Mouse (Mus musculus): Measurements from ENCODE around the gene Pdgfa. TPM values are rescaled to one million over a fixed set of nuclear protein-coding genes. Genes with fewer than 3 reads are reported as not detected.

Gene Pdgfa
- polyA plus RNA-seq, 1 experiment from 2014 or later: 77.7 TPM

DNA sequence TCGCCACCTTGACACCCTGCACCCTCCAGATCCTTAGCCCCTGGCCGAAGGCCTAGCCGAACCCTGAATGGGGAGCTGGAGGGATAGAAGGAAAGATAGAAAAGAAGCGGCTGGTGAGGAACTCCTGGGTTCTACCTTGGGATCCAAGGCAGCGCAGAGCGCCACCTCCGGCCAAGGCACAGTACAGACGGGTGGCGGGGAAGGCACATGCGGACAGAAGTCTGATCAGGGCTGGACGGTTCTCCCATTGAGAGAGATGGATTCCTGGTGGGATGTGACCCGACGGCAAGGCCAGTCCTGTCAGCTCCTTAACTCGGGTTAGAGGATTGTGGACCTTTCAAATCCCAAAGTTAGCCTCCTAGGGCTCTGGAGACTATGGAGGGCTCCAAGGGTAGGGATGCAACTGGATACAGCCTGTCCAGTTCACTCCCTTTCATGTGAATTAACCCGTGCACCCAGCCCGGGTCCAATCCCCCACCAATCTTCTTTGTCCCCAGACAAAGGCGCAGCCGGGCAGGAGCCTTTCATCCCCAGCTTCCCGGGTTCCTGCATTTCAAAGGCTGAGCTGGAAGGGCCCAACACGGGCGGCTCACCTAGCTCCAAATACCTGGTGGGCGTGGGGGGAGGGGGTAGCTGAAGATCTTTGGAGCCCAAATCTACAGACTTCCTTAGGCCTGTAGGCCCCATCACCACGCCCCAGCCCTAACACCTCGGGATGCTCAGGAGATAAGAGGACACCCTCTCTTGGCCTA, 672 bp downstream of the Pdgfa start:
- ATAC-seq (replicated peaks; ENCODE audit: low FRiP score, low read depth) (no peak; the same call in 1 of the 2 replicates), DNase-seq (ENCODE audit: low spot score) (peak; percentile 65)
- Histone ChIP-seq H3K27ac (peak overlapping the region; percentile 97), H3K9ac (ENCODE audit: low read depth, low read length) (peak overlapping the region; percentile 91), H3K36me3 (ENCODE audit: insufficient read depth, low read length) (no peaks in the 10 kb centered on the region), H3K4me1 (replicated peaks; ENCODE audit: insufficient read depth, low read length) (peaks cover 22% of the 10 kb centered on the region), H3K27me3 (ENCODE audit: insufficient read depth, low read length) (0 out of 2 replicates have a peak, but pooled peaks cover 18% of the 10 kb centered on the region), H3K4me2 (ENCODE audit: low read length) (peak overlapping the region; percentile 94), H3K4me3 (replicated peaks; ENCODE audit: low read depth, low read length) (peak overlapping the region; percentile 74), H3K9me3 (replicated peaks; ENCODE audit: low read length) (no peaks in the 10 kb centered on the region)
- WGBS: 12% methylated on average over 24 of the region's 24 CpGs
- TF ChIP-seq CTCF (IDR thresholded peaks at IDR 0.05; ENCODE audit: low read depth): peak; percentile 55; the same call in 1 of the 2 replicates

DNA sequence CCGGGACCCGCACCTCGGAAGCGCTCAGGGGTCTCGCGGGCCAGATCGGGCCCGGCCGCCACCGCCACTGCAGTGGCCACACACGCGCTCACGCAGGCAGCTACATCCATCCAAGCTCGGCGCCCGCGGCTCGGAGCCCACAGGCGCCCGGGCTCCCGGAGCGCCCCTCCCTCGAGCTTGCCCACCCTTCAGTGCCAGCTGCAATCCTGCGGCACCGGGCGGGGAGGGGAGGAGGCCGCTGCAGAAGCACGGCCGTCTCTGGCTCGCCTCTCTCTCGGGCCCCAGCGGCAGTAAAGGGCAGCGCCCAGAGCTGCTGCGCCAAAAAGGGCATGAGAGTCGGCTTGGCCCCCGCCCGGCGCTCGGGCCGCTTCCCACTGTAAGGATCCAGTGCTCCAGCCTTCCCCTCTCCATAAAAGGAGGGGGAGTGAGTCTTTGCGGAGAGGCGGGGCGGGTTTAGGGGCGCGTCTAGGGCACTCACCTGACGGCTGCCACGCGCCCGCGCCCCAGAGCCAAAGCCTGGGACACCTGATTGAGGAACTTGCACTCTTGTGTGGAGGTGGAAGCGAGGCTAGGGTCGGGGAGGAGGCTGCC, 1.4 kb downstream of the Pdgfa start:
- Histone ChIP-seq H3K9ac (ENCODE audit: low read depth, low read length) (peak overlapping the region; percentile 91), H3K27me3 (ENCODE audit: insufficient read depth, low read length) (0 out of 2 replicates have a peak, but pooled peaks cover 18% of the 10 kb centered on the region), H3K27ac (peak overlapping the region; percentile 97), H3K36me3 (ENCODE audit: insufficient read depth, low read length) (no peaks in the 10 kb centered on the region), H3K4me2 (ENCODE audit: low read length) (peak overlapping the region; percentile 94), H3K9me3 (replicated peaks; ENCODE audit: low read length) (no peaks in the 10 kb centered on the region), H3K4me3 (replicated peaks; ENCODE audit: low read depth, low read length) (peak overlapping the region; percentile 74), H3K4me1 (replicated peaks; ENCODE audit: insufficient read depth, low read length) (peaks cover 22% of the 10 kb centered on the region)
- under 1% methylated on average over 41 of the region's 52 CpGs for WGBS
- peak; percentile 50 for ATAC-seq (replicated peaks; ENCODE audit: low FRiP score, low read depth)
- peak; percentile 79 for DNase-seq (ENCODE audit: low spot score)
- TF ChIP-seq CTCF (IDR thresholded peaks at IDR 0.05; ENCODE audit: low read depth): peak; percentile 26

DNA sequence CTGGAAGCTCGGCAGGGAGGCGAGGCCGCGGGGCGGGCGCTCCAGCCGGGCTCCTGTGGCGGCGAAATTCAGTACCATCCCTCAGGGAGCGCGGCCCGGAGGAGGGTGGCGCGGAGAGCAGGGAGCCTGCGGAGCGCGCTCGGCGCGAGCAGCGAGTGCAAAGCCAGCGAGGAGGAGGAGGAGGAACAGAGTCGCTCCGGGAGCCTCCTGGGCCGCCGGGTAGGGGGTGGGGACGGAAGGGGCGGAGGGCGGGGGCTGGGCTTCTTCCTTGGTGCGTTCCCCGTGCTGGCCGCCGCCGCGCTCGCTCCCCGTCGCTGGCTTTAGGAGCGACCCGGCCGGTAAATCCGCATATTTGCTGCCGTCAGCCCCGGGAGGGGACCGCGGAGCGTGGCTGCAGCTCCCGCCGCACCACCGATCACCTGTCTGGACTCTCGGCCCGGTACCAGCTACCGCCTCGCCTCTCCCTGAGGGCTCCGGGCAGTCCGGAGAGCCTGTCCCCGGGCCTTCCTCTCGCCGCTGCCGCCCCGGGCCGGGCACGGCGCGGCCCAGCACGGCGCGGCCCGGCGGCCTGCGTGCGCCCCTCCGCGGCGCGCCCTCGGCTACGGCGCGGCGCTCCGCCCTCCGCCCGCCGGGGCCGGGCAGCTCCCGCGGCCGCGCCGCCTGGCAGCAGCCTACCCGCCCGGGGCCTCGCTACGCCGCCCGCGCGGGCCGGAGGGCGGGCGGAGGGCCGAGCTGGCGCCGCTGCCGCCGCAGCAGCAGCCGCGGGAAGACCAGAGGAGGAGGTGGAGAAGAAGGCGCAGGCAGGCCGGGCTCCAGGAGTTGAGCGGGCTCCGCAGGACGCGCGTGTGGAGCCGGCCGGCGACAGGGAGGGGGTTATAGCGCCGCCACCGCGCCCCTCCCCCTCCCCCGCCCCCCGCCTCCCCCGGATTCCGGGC, 2.1 kb downstream of the Pdgfa start:
- TF ChIP-seq CTCF (IDR thresholded peaks at IDR 0.05; ENCODE audit: low read depth): no peak
- peak; percentile 81 for DNase-seq (ENCODE audit: low spot score)
- under 1% methylated on average over 72 of the region's 127 CpGs for WGBS
- Histone ChIP-seq H3K4me3 (replicated peaks; ENCODE audit: low read depth, low read length) (peak overlapping the region; percentile 74), H3K9ac (ENCODE audit: low read depth, low read length) (peak overlapping the region; percentile 91), H3K9me3 (replicated peaks; ENCODE audit: low read length) (no peaks in the 10 kb centered on the region), H3K4me1 (replicated peaks; ENCODE audit: insufficient read depth, low read length) (peaks cover 22% of the 10 kb centered on the region), H3K27me3 (ENCODE audit: insufficient read depth, low read length) (0 out of 2 replicates have a peak, but pooled peaks cover 18% of the 10 kb centered on the region), H3K4me2 (ENCODE audit: low read length) (peak overlapping the region; percentile 94), H3K27ac (peak overlapping the region; percentile 97), H3K36me3 (ENCODE audit: insufficient read depth, low read length) (no peaks in the 10 kb centered on the region)
- peak; percentile 41 for ATAC-seq (replicated peaks; ENCODE audit: low FRiP score, low read depth)

DNA sequence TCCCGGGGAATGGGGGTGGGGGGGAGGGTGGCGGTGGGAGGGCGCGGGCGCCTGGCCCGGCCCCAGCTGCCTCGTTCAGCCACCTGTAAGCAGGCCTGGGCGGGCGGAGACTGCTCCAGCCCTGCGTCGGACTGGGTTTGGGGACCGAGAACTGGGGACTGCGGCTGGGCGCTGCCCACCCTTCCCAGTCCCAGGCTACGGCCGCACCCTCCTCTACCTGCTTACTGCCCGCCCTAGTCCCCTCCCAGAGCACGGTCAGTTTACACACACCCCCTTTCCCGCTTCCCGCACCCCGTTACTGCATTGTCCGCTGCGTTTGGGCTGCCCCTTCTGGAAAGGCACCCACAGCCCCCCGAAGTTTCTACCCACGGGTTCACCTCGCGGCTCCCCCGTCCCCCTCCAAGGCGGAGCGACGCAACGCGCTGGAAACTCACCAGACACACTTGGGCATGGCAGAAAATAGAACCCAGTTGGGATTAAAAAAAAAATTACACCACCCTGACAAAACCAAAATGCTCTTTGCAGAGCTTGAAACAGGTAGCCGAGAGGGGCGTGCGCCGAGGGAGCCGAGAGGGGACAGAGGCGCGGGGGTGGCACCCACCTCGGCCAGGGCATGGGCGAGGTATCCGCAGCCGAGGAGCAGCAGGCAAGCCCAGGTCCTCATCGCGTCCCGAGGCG, 2.9 kb downstream of the Pdgfa start:
- no peaks in the 10 kb centered on the region for H3K36me3 ChIP-seq (ENCODE audit: insufficient read depth, low read length)
- WGBS: under 1% methylated on average over 48 of the region's 48 CpGs
- H3K9me3 ChIP-seq (replicated peaks; ENCODE audit: low read length): no peaks in the 10 kb centered on the region
- peak overlapping the region; percentile 94 for H3K4me2 ChIP-seq (ENCODE audit: low read length)
- ATAC-seq (replicated peaks; ENCODE audit: low FRiP score, low read depth) (peak; percentile 25), DNase-seq (ENCODE audit: low spot score) (peak; percentile 47)
- no peak for TF ChIP-seq CTCF (IDR thresholded peaks at IDR 0.05; ENCODE audit: low read depth)
- H3K4me1 ChIP-seq (replicated peaks; ENCODE audit: insufficient read depth, low read length): peaks cover 20% of the 10 kb centered on the region
- peak overlapping the region; percentile 91 for H3K9ac ChIP-seq (ENCODE audit: low read depth, low read length)
- peak overlapping the region; percentile 74 for H3K4me3 ChIP-seq (replicated peaks; ENCODE audit: low read depth, low read length)
- H3K27me3 ChIP-seq (ENCODE audit: insufficient read depth, low read length): 0 out of 2 replicates have a peak, but pooled peaks cover 18% of the 10 kb centered on the region
- H3K27ac ChIP-seq: peak overlapping the region; percentile 97

DNA sequence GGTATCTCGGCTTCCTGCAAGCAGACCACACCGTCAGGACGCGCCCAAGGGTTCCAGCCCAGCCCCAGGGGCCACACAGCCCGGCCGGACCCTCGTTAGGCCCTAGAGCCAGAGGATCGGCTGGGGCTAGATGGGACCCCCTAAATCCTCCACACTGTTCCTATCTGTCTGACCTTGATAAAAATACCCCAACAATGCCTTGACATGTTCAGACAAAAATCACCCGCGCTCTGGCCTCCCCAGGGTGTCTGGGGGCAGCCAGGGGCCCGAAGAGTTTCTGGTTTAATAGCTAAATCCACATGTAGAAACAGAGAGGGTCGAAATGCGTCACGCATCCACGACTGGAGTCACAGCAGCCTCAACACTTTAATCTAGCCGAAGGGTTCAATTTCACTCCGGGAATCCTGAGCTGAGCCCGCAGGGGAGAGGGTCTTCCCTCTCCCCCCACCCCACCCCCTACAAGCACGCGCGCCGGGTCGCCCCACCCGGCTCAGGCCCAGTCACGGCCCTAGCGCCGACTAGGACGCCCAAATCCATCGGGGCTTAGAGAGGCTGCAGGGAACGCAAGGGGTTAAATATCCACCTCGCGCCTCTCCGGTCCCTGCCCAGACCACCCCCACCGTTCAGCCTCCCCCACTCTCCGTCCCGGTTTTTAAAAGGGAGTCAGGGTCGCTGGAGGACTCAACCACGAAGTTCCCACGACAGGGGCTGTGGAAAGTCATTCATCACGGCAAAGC, 3.6 kb downstream of the Pdgfa start:
- peak; percentile 31 for DNase-seq (ENCODE audit: low spot score)
- peak overlapping the region; percentile 94 for H3K4me2 ChIP-seq (ENCODE audit: low read length)
- peaks cover 22% of the 10 kb centered on the region for H3K4me1 ChIP-seq (replicated peaks; ENCODE audit: insufficient read depth, low read length)
- H3K9ac ChIP-seq (ENCODE audit: low read depth, low read length): peak overlapping the region; percentile 91
- H3K27me3 ChIP-seq (ENCODE audit: insufficient read depth, low read length): 0 out of 2 replicates have a peak, but pooled peaks cover 13% of the 10 kb centered on the region
- H3K9me3 ChIP-seq (replicated peaks; ENCODE audit: low read length): no peaks in the 10 kb centered on the region
- WGBS: under 1% methylated on average over 40 of the region's 40 CpGs
- H3K36me3 ChIP-seq (ENCODE audit: insufficient read depth, low read length): no peaks in the 10 kb centered on the region
- TF ChIP-seq CTCF (IDR thresholded peaks at IDR 0.05; ENCODE audit: low read depth): no peak
- peak overlapping the region; percentile 74 for H3K4me3 ChIP-seq (replicated peaks; ENCODE audit: low read depth, low read length)
- no peak for ATAC-seq (replicated peaks; ENCODE audit: low FRiP score, low read depth)
- peak overlapping the region; percentile 97 for H3K27ac ChIP-seq

Data from kidney, postnatal 0 days (tissue).